Mouse (Mus musculus) heart, embryonic 13.5 days (tissue): Measurements from ENCODE around the gene Tcerg1l. TPM values are rescaled to one million over a fixed set of nuclear protein-coding genes. Genes with fewer than 3 reads are reported as not detected.

Experiments
- ATAC-seq: fragments of 200-750 bp; cut with Nextera tagmentation; 2 replicates; pipeline ENCODE4 v1.8.0; 2017; ENCODE audit warnings: moderate TSS enrichment; ENCODE audit not compliant: insufficient number of reproducible peaks, low FRiP score, low TSS enrichment; ENCODE audit errors: extremely low read depth
- H3K27ac ChIP-seq: fragments of 300-500 bp; sonication (generic); replicated peaks from 2 replicates; pipeline ENCODE4 v1.5.1; 2015; ENCODE audit warnings: moderate library complexity, mild to moderate bottlenecking, inconsistent platforms
- H3K27me3 ChIP-seq: fragments of 300-500 bp; sonication (generic); replicated peaks from 2 replicates; pipeline ENCODE4 v1.6.1; 2015; ENCODE audit warnings: mild to moderate bottlenecking, inconsistent platforms
- H3K36me3 ChIP-seq: fragments of 300-500 bp; sonication (generic); 2 replicates; pipeline ENCODE4 v1.6.1; 2015; ENCODE audit warnings: mild to moderate bottlenecking, inconsistent platforms
- H3K4me1 ChIP-seq: fragments of 300-500 bp; sonication (generic); 2 replicates; pipeline ENCODE4 v1.6.1; 2015; ENCODE audit warnings: inconsistent platforms
- H3K4me2 ChIP-seq: fragments of 300-500 bp; sonication (generic); 2 replicates; pipeline ENCODE4 v1.6.1; 2015; ENCODE audit warnings: inconsistent platforms, mild to moderate bottlenecking, moderate library complexity
- H3K4me3 ChIP-seq: fragments of 300-500 bp; sonication (generic); 2 replicates; pipeline ENCODE4 v1.5.1; 2015; ENCODE audit warnings: moderate library complexity, mild to moderate bottlenecking, inconsistent platforms
- H3K9ac ChIP-seq: fragments of 300-500 bp; sonication (generic); 2 replicates; pipeline ENCODE4 v1.6.1; 2015; ENCODE audit warnings: inconsistent platforms, mild to moderate bottlenecking, moderate library complexity
- H3K9me3 ChIP-seq: fragments of 300-500 bp; sonication (generic); 2 replicates; pipeline ENCODE4 v1.6.1; 2016; ENCODE audit warnings: inconsistent platforms
- WGBS: fragments of 180-500 bp; shearing (Covaris S2); methylation state at CpG from one replicate; pipeline ENCODE4 v1.1.7; 2015; ENCODE audit warnings: mixed read lengths; 5-methylcytosine and 5-hydroxymethylcytosine counted together
- polyA plus RNA-seq: library from polyadenylated mRNA; unstranded; fragments of >200 nt; fragmentation: Nextera tagmentation; extraction: Ambion mirVana; gene quantifications from 2 replicates; pipeline ENCODE4 v1.2.1, GENCODE M21; 2015

Tcerg1l gene
- polyA plus RNA-seq, 1 experiment from 2014 or later = 0.23 TPM

DNA sequence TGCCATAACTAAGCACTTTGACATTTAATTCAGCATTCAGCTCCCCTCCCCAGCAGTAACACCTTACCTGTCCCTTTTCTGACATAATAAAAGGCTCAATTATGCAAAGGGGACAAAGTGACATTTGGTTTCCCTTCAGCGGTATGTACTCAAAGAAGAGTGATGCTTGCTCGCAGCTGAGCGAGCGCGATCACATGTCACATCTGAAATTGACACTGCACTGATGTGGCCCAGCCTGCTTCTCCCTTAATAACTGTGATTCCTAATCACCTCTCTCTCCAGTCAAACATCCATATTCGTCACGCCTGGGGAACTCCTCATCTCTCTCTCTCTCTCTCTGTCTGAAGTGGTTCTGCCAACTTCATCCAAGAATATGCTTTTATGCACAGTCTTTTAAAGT, 126.2 kb downstream of the Tcerg1l start:
- no peak overlapping the region for H3K4me2 ChIP-seq
- no peaks in the 10 kb centered on the region for H3K36me3 ChIP-seq
- no peaks in the 10 kb centered on the region for H3K4me1 ChIP-seq
- 78% methylated on average over 7 of the region's 7 CpGs for WGBS
- no peak overlapping the region for H3K4me3 ChIP-seq
- H3K9ac ChIP-seq = no peak overlapping the region
- H3K9me3 ChIP-seq = no peaks in the 10 kb centered on the region
- no peak overlapping the region for H3K27ac ChIP-seq
- peaks cover 5% of the 10 kb centered on the region; the same call in 1 of the 2 replicates for H3K27me3 ChIP-seq
- no peak for ATAC-seq

DNA sequence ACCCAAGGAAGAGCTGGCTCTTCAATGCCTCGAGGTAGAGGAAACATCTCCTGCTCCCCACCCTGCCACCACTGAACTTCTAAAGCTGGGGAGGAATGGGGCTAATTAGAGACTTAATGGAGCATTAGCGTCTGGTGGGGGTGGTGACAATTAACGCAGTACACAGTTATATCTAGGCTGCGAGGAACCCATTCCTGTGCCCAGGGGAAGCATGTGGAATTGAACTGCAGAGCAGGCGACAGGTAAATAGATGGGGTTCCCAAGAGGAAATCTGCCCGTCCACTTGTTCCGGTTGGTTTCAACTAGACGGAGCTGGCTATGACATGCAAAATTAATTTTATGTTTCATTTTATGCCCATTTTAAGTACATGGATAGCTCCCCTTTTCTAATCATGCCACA, 128.1 kb downstream of the Tcerg1l start:
- Histone ChIP-seq H3K27ac (no peak overlapping the region), H3K9ac (no peak overlapping the region), H3K9me3 (no peaks in the 10 kb centered on the region), H3K36me3 (no peaks in the 10 kb centered on the region), H3K4me3 (no peak overlapping the region), H3K4me2 (no peak overlapping the region), H3K4me1 (no peaks in the 10 kb centered on the region), H3K27me3 (peaks cover 5% of the 10 kb centered on the region; the same call in 1 of the 2 replicates)
- no peak for ATAC-seq
- 81% methylated on average over 8 of the region's 8 CpGs for WGBS

DNA sequence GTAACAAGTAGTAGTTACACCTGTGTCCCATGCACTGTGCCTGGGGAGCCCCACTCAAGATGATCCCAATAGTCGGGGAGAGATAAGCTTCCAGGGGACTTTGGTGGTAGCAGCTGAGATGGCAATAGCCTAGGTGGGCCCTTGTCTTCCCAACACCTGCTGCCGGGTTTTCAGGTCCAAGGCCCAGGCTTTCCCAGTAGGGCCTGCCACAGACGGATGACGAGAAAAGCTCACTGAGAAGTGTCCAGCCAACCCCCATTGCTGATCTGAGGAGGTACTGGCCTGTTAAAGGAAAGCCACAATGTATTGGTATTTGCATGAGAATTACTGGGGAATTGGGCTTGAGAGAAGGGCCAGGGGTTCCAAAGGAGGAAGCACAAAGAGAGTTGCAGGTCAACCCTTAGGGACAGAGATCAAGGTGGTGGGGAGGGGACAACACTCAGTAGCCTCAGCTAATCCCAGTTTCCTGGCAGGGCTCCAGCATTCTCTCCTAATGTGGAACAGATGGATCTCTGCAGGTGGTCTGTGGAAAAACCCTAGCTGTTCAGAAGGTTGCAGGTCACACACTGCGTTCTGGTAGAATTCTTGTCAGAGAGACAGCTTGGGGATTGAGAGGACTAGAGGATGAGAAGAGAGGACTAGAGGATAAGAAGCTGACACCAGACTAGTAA, 129.4 kb downstream of the Tcerg1l start:
- Histone ChIP-seq H3K27me3 (peaks cover 5% of the 10 kb centered on the region; the same call in 1 of the 2 replicates), H3K36me3 (no peaks in the 10 kb centered on the region), H3K4me3 (no peak overlapping the region), H3K9ac (no peak overlapping the region), H3K4me1 (no peaks in the 10 kb centered on the region), H3K9me3 (no peaks in the 10 kb centered on the region), H3K4me2 (no peak overlapping the region), H3K27ac (no peak overlapping the region)
- no peak for ATAC-seq
- 62% methylated on average over 5 of the region's 5 CpGs for WGBS

DNA sequence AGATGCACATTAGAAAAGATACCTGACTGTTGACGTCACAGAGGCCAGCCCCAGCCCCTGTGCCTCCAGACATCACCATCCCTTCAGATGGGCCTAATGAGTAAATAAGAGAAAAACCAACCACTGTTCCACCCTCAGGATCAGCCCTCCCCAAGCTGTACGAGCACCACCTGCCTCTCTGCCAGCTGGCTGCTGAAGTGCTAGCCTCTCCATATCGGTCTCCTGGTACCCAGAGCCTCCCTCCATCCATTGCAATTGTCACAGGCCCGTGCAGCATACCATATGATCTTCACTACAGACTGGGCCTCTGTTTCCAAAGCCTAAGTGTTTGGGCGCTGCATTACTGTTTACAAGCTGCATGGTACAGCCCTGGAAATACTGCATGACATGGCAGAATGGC, 148.9 kb downstream of the Tcerg1l start:
- H3K9me3 ChIP-seq = no peaks in the 10 kb centered on the region
- no peak overlapping the region for H3K9ac ChIP-seq
- H3K4me1 ChIP-seq = no peaks in the 10 kb centered on the region
- no peak overlapping the region for H3K4me2 ChIP-seq
- H3K36me3 ChIP-seq = no peaks in the 10 kb centered on the region
- ATAC-seq = no peak
- no peaks in the 10 kb centered on the region for H3K27me3 ChIP-seq
- H3K4me3 ChIP-seq = no peak overlapping the region
- H3K27ac ChIP-seq = no peak overlapping the region
- 73% methylated on average over 5 of the region's 5 CpGs for WGBS

DNA sequence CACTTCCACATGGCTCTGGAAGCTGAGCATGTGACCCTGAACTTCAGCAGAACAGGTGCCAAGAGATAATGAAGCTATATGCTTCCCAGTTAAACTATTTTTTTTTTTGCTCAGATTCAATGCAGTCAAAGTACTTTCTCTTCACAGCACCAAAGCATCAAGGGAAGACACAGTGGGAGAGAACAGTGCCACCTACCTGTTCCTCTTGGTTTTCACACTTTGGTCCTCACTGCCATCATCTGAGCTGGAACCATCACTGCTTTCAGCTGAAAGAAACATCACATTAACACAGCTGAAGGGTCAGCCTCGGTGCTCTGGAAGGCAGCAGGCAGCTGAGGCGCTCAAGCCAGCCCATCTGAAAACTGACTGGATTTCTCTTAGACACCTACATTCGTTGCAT, 149.4 kb downstream of the Tcerg1l start:
- no peaks in the 10 kb centered on the region for H3K4me1 ChIP-seq
- 60% methylated on average over 3 of the region's 3 CpGs for WGBS
- ATAC-seq = no peak
- H3K36me3 ChIP-seq = no peaks in the 10 kb centered on the region
- H3K27ac ChIP-seq = no peak overlapping the region
- H3K9me3 ChIP-seq = no peaks in the 10 kb centered on the region
- no peak overlapping the region for H3K9ac ChIP-seq
- H3K4me3 ChIP-seq = no peak overlapping the region
- no peaks in the 10 kb centered on the region for H3K27me3 ChIP-seq
- H3K4me2 ChIP-seq = no peak overlapping the region

DNA sequence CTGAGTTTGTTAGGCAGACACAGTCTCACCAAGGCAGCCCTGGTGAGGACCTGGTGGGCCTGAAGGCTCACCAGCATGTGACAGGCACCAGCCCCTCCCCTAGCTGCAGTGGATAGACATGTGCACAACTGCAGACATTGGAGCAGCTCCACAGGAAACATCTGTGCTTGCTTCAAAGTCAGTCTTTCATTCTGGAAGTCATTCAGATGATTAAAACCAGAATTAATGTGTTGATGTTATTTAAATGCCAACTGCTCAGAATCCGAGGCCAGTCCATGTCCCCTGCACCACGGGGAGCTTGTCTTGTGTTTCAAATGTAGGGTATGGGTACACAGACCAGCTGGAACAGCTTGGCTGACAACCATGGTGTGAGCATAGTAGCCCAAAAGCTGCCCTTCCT, 150.8 kb downstream of the Tcerg1l start:
- no peak overlapping the region for H3K4me3 ChIP-seq
- no peak overlapping the region for H3K9ac ChIP-seq
- H3K9me3 ChIP-seq = no peaks in the 10 kb centered on the region
- H3K4me2 ChIP-seq = no peak overlapping the region
- no peak overlapping the region for H3K27ac ChIP-seq
- H3K4me1 ChIP-seq = no peaks in the 10 kb centered on the region
- no peaks in the 10 kb centered on the region for H3K27me3 ChIP-seq
- WGBS = 46% methylated on average over 2 of the region's 2 CpGs
- H3K36me3 ChIP-seq = no peaks in the 10 kb centered on the region
- no peak for ATAC-seq

DNA sequence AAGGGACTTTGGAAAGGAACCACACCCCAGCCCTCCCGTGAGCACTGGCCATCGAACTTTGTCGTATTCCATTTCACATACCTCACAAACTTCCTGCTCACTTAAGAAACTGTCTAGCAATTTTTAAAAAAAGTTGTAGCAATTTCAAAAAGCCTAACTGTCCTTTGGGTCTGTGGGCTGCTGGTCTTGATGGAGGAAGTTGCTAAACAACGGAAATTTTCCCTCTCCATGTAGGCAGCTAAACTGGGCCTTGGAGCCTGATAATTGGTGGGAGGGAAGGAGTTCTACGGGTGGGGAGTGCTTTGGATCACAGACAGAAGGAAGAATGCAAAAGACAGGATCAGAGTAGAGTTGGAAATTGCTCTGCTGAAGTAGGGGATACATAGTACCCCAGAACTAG, 155.3 kb downstream of the Tcerg1l start:
- H3K9me3 ChIP-seq = no peaks in the 10 kb centered on the region
- 71% methylated on average over 5 of the region's 5 CpGs for WGBS
- no peaks in the 10 kb centered on the region for H3K27me3 ChIP-seq
- H3K4me3 ChIP-seq = no peak overlapping the region
- ATAC-seq = no peak
- H3K4me1 ChIP-seq = no peaks in the 10 kb centered on the region
- H3K27ac ChIP-seq = no peak overlapping the region
- no peak overlapping the region for H3K9ac ChIP-seq
- no peak overlapping the region for H3K4me2 ChIP-seq
- no peaks in the 10 kb centered on the region for H3K36me3 ChIP-seq

DNA sequence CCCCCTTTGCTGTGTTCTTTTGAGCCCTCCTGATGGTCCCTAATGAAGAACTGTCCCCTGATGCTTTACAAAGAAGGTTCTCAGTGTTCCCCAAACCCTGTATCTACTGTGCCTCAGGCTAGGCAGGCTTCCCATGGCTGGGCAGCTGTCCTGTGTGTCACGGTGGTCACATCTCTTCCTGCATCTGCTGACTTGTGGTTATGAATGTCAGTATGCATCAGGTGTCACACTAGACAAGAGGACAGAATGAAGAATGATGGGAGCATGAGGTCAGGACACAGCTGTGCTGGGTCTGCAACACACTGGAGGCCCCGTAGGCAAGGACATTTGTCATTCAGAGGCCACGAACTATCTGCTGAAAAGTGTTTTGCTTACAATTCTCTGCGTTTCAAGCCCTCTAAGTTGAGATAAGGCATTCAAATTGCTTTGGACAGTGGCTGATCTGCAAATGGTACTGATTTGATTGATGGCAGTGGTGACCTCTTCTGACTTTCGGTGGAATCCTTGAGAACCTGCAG, 159.8 kb downstream of the Tcerg1l start:
- 33% methylated on average over 5 of the region's 5 CpGs for WGBS
- no peak for ATAC-seq
- Histone ChIP-seq H3K4me2 (no peak overlapping the region), H3K9me3 (no peaks in the 10 kb centered on the region), H3K36me3 (no peaks in the 10 kb centered on the region), H3K4me3 (no peak overlapping the region), H3K4me1 (no peaks in the 10 kb centered on the region), H3K27me3 (no peaks in the 10 kb centered on the region), H3K27ac (no peak overlapping the region), H3K9ac (no peak overlapping the region)

DNA sequence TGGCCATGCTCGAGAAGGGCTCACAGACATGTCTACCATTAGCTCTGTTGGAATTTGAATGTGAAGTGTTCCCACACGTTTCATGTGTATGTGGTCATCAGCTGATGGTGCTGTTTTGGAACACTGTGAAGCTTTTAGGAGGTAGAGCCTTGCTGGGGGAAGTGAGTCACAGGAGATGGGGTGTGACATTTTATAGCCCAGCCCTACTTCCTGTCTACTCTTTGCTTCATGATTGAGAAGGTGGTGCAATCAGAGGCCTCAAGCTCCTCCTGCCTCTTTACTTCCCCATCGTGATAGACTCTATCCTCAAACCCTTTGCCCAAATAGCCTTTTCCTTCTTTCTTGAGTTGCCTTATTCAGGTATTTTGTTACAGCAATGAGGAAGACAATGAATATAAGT, 173.3 kb downstream of the Tcerg1l start:
- 70% methylated on average over 3 of the region's 3 CpGs for WGBS
- H3K4me3 ChIP-seq = no peak overlapping the region
- no peak overlapping the region for H3K4me2 ChIP-seq
- H3K9me3 ChIP-seq = no peaks in the 10 kb centered on the region
- no peaks in the 10 kb centered on the region for H3K4me1 ChIP-seq
- H3K36me3 ChIP-seq = no peaks in the 10 kb centered on the region
- no peak overlapping the region for H3K27ac ChIP-seq
- no peak for ATAC-seq
- H3K27me3 ChIP-seq = no peaks in the 10 kb centered on the region
- no peak overlapping the region for H3K9ac ChIP-seq

DNA sequence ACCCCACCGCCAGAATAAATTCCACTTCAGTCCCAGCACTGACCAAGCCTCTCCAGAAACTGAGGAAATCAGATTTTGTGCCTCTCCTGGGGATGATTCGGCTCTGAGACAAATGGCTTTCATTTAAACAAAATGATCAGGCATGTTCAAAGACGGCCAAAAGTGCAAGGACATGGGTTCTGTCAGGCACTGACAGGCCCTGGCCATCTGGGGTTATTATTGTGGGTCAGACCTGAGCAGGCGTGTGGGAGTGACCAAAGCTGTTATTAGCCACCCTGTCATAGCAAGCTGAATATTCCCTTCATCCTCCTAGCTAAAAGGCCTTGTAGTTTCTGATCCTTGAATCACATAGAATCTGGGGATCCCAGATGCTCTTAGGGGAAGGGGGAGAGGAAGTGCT, 174.6 kb downstream of the Tcerg1l start:
- H3K27me3 ChIP-seq = no peaks in the 10 kb centered on the region
- H3K36me3 ChIP-seq = no peaks in the 10 kb centered on the region
- no peak for ATAC-seq
- no peaks in the 10 kb centered on the region for H3K9me3 ChIP-seq
- H3K27ac ChIP-seq = no peak overlapping the region
- no peak overlapping the region for H3K9ac ChIP-seq
- no peak overlapping the region for H3K4me2 ChIP-seq
- no peaks in the 10 kb centered on the region; the same call in 1 of the 2 replicates for H3K4me1 ChIP-seq
- 55% methylated on average over 4 of the region's 4 CpGs for WGBS
- H3K4me3 ChIP-seq = no peak overlapping the region

DNA sequence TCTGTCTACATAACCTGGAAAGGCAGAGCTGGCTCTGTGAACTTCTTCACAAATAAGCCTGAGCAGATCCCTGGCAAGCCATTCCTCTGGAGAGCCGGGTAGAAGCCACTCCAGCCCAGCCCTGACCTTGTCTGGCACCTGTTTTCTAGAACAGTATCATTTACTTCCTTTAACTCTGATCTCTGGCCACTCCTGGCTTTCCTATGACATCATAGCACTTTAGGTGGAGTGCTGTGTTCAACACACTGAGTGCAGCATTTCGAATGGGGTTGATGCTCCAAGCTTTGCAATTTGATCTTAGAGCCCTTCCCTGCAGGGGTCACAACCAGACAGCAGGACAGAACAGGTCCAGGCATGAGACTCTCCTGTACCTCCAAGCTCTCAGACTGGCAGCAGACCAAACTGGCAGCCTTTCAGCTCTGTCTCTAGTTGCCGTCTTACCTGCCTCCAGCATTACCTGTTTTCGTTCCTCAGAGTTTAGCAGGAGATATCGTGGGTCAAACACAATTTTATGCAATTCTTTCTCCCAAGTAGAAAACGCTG, 179.9 kb downstream of the Tcerg1l start:
- 58% methylated on average over 6 of the region's 6 CpGs for WGBS
- no peaks in the 10 kb centered on the region for H3K27me3 ChIP-seq
- ATAC-seq = no peak
- no peaks in the 10 kb centered on the region for H3K36me3 ChIP-seq
- H3K9me3 ChIP-seq = no peaks in the 10 kb centered on the region
- H3K4me2 ChIP-seq = no peak overlapping the region
- H3K4me3 ChIP-seq = no peak overlapping the region
- H3K27ac ChIP-seq = no peak overlapping the region
- peaks cover 20% of the 10 kb centered on the region for H3K4me1 ChIP-seq
- no peak overlapping the region for H3K9ac ChIP-seq

DNA sequence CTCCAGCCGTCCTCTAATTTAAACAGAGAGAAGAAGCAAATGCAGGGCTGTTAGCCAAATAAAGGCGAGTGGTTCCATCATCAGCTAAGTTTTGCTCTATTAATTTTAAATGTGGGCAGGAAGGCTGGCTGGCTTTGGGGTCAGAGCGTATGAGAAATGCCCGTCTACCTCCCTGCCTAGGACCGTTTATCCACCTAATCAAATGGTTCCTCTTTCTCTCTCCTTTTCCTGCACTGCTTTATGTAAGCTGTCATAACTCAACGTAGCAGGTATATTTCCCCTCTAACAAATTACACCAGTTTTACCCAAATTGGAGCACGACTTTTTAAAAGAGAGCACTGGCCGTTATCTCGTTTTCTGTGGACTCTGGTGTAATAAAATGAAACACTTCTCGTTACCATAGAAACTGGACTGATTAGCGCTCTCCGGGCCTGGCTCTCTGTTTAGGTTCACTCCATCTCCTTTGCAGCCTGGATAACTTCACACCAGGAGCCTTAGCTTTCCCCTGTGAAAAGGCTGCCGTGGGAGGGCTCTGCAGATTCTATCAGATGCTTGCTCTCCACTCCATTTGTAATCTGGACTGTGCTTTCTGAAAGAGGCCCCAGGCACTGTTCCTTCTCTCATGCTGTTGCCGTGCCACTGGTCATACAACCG, 182.2 kb downstream of the Tcerg1l start:
- Histone ChIP-seq H3K27me3 (no peaks in the 10 kb centered on the region), H3K27ac (no peak overlapping the region), H3K4me1 (peaks cover 27% of the 10 kb centered on the region), H3K9me3 (no peaks in the 10 kb centered on the region), H3K4me2 (no peak overlapping the region), H3K4me3 (no peak overlapping the region), H3K9ac (no peak overlapping the region), H3K36me3 (no peaks in the 10 kb centered on the region)
- no peak for ATAC-seq
- 46% methylated on average over 15 of the region's 15 CpGs for WGBS
